ENCODE assay signal across 10 mouse cellular contexts in the genomic region with DNA sequence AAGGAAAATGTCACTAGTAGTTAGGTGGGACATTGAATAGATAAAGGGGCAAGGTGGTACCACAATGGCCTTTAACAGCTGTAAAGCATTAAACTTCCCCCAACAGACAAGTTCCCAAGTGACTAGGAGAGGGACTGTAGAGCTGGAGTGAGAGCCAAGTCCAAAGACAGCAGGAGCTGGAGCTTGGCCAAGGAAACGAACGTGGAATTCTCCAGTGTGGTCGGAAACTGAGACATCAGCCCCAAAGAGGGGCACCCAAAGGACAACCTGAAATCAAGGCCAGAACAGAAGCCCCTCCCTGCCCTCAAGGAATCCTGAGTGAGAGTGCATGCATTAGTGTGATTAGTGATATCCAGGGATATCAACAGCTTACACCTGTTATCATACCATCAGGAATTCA. TPM values are rescaled to one million over a fixed set of nuclear protein-coding genes. Genes with fewer than 3 reads are reported as not detected.
A peak's percentile ranks its signal among the peaks of the same experiment; 100 is the strongest.
DNase-seq lines count a peak whose midpoint lies in the region; ATAC-seq and TF ChIP-seq lines count a peak whose summit lies in the region.
"Had no signal": no experiment of that assay in that cellular context is flagged by ENCODE, and none has a peak within 500 bp of the region (broad histone marks: within the 10 kb centered on the region; RNA-seq: fewer than 3 reads in every experiment).

No protein-coding gene starts in this region.

- WGBS in forebrain, embryonic 13.5 days: 37% methylated on average over 3 of the region's 3 CpGs
- 56% methylated on average over 3 of the region's 3 CpGs for WGBS in forebrain, embryonic 12.5 days
- WGBS in lung, postnatal 0 days: 6% methylated on average over 3 of the region's 3 CpGs
- 11% methylated on average over 3 of the region's 3 CpGs for WGBS in intestine, embryonic 15.5 days
- WGBS in olfactory bulb, adult 2 months: 0% methylated on average over 3 of the region's 3 CpGs

- no peak overlapping the region for H3K9ac ChIP-seq in forebrain, embryonic 13.5 days
- no peak overlapping the region for H3K9ac ChIP-seq in forebrain, embryonic 12.5 days
- no peak overlapping the region for H3K9ac ChIP-seq in lung, postnatal 0 days (replicated peaks; ENCODE audit: low read depth)
- 0 out of 2 replicates have a peak overlapping the region, but pooled peaks have one; percentile 0 for H3K9ac ChIP-seq in intestine, embryonic 15.5 days

- H3K4me2 ChIP-seq in forebrain, embryonic 13.5 days: peak overlapping the region; percentile 36
- no peak overlapping the region for H3K4me2 ChIP-seq in forebrain, embryonic 12.5 days
- H3K4me2 ChIP-seq in lung, postnatal 0 days (replicated peaks; ENCODE audit: low read depth, low read length): no peak overlapping the region
- 0 out of 2 replicates have a peak overlapping the region, but pooled peaks have one; percentile 9 for H3K4me2 ChIP-seq in intestine, embryonic 15.5 days (replicated peaks)

- no peak for TF ChIP-seq POLR2A in olfactory bulb, adult 2 months (IDR thresholded peaks at IDR 0.05; ENCODE audit: insufficient read depth, low read depth, low read length)

- H3K4me1 ChIP-seq in forebrain, embryonic 13.5 days: peaks cover 40% of the 10 kb centered on the region
- H3K4me1 ChIP-seq in forebrain, embryonic 12.5 days: peaks cover 40% of the 10 kb centered on the region
- peaks cover 14% of the 10 kb centered on the region; the same call in 1 of the 2 replicates for H3K4me1 ChIP-seq in lung, postnatal 0 days (ENCODE audit: insufficient read depth, low read depth, low read length)
- H3K4me1 ChIP-seq in intestine, embryonic 15.5 days (replicated peaks): peaks cover 28% of the 10 kb centered on the region
- peaks cover 12% of the 10 kb centered on the region; the same call in 1 of the 2 replicates for H3K4me1 ChIP-seq in olfactory bulb, adult 2 months (ENCODE audit: control insufficient read depth, insufficient read depth, low read length)

- no peaks in the 10 kb centered on the region for H3K27me3 ChIP-seq in forebrain, embryonic 13.5 days
- no peaks in the 10 kb centered on the region for H3K27me3 ChIP-seq in forebrain, embryonic 12.5 days
- no peaks in the 10 kb centered on the region for H3K27me3 ChIP-seq in lung, postnatal 0 days (replicated peaks; ENCODE audit: insufficient read depth, low read length)
- no peaks in the 10 kb centered on the region for H3K27me3 ChIP-seq in intestine, embryonic 15.5 days (replicated peaks)

- no peaks in the 10 kb centered on the region for H3K36me3 ChIP-seq in forebrain, embryonic 13.5 days (ENCODE audit: poor library complexity, severe bottlenecking)
- no peaks in the 10 kb centered on the region for H3K36me3 ChIP-seq in forebrain, embryonic 12.5 days (replicated peaks)
- no peaks in the 10 kb centered on the region for H3K36me3 ChIP-seq in lung, postnatal 0 days (ENCODE audit: insufficient read depth, low read length)
- H3K36me3 ChIP-seq in intestine, embryonic 15.5 days: no peaks in the 10 kb centered on the region

- H3K9me3 ChIP-seq in forebrain, embryonic 13.5 days (replicated peaks): no peaks in the 10 kb centered on the region
- H3K9me3 ChIP-seq in forebrain, embryonic 12.5 days: no peaks in the 10 kb centered on the region
- H3K9me3 ChIP-seq in lung, postnatal 0 days (ENCODE audit: low read length): no peaks in the 10 kb centered on the region
- no peaks in the 10 kb centered on the region for H3K9me3 ChIP-seq in intestine, embryonic 15.5 days

- H3K27ac ChIP-seq in forebrain, embryonic 13.5 days: no peak overlapping the region
- no peak overlapping the region for H3K27ac ChIP-seq in forebrain, embryonic 12.5 days
- H3K27ac ChIP-seq in lung, postnatal 0 days (ENCODE audit: low read length): no peak overlapping the region
- no peak overlapping the region for H3K27ac ChIP-seq in intestine, embryonic 15.5 days
- peak overlapping the region; percentile 36 for H3K27ac ChIP-seq in olfactory bulb, adult 2 months (ENCODE audit: insufficient read depth, low read depth, low read length)

- TF ChIP-seq CTCF in lung, postnatal 0 days (IDR thresholded peaks at IDR 0.05): no peak
- TF ChIP-seq CTCF in olfactory bulb, adult 2 months (IDR thresholded peaks at IDR 0.05; ENCODE audit: insufficient read depth, low read depth, low read length): no peak

- no peak for ATAC-seq in forebrain, embryonic 13.5 days
- no peak for ATAC-seq in forebrain, embryonic 12.5 days (ENCODE audit: low FRiP score)
- ATAC-seq in lung, postnatal 0 days: no peak
- ATAC-seq in intestine, embryonic 15.5 days: no peak

- TF ChIP-seq EP300 in lung, postnatal 0 days (IDR thresholded peaks at IDR 0.05): no peak

- H3K4me3 ChIP-seq in forebrain, embryonic 13.5 days: no peak overlapping the region
- H3K4me3 ChIP-seq in forebrain, embryonic 12.5 days (replicated peaks): no peak overlapping the region
- H3K4me3 ChIP-seq in lung, postnatal 0 days (ENCODE audit: low read depth, low read length): no peak overlapping the region
- H3K4me3 ChIP-seq in intestine, embryonic 15.5 days (replicated peaks): no peak overlapping the region
- peak overlapping the region; percentile 35 for H3K4me3 ChIP-seq in olfactory bulb, adult 2 months (ENCODE audit: insufficient read depth, low read depth, low read length)

- peak; percentile 25 for DNase-seq in lung, postnatal 10 days
- DNase-seq in lung, postnatal 0 days (ENCODE audit: low spot score): no peak
- no peak for DNase-seq in frontal cortex, postnatal 25 days (ENCODE audit: low spot score in 2 of 2)
- no peak for DNase-seq in cerebellum, adult 11 months

RNA-seq across cellular contexts. Expression of a gene that starts 3.9 kb away (rescaled TPM):
- 86.0 and 86.9 TPM in 2 replicates for polyA plus RNA-seq in forebrain, embryonic 13.5 days (2015; fragmentation: Nextera tagmentation; extraction: Ambion mirVana)
- polyA plus RNA-seq in forebrain, embryonic 12.5 days (2016; fragmentation: Nextera tagmentation; extraction: Ambion mirVana): 101 and 102 TPM in 2 replicates
- polyA plus RNA-seq in lung, postnatal 0 days (2015; fragmentation: Nextera tagmentation; extraction: Ambion mirVana): 51.8 and 54.3 TPM in 2 replicates
- 57.4 and 60.0 TPM in 2 replicates for polyA plus RNA-seq in intestine, embryonic 15.5 days (2015; fragmentation: Nextera tagmentation; extraction: Ambion mirVana)
- 204 and 340 TPM in 2 replicates for polyA plus RNA-seq in olfactory bulb, adult 2 months (2012; ENCODE audit: insufficient read depth, insufficient read length, low replicate concordance, missing spikeins)

RNA-seq across cellular contexts. Expression of a gene that starts 30.2 kb away (rescaled TPM):
- polyA plus RNA-seq in forebrain, embryonic 13.5 days (2015; fragmentation: Nextera tagmentation; extraction: Ambion mirVana): not detected in 2 replicates
- polyA plus RNA-seq in forebrain, embryonic 12.5 days (2016; fragmentation: Nextera tagmentation; extraction: Ambion mirVana): not detected in 2 replicates
- not detected in 2 replicates for polyA plus RNA-seq in lung, postnatal 0 days (2015; fragmentation: Nextera tagmentation; extraction: Ambion mirVana)
- not detected in 2 replicates for polyA plus RNA-seq in intestine, embryonic 15.5 days (2015; fragmentation: Nextera tagmentation; extraction: Ambion mirVana)
- not detected in 2 replicates for polyA plus RNA-seq in olfactory bulb, adult 2 months (2012; ENCODE audit: insufficient read depth, insufficient read length, low replicate concordance, missing spikeins)
- polyA plus RNA-seq: embryonic facial prominence, embryonic 11.5 days; spleen, adult 2 months had no signal

RNA-seq across cellular contexts. Expression of a gene that starts 33.4 kb away (rescaled TPM):
- polyA plus RNA-seq in forebrain, embryonic 13.5 days (2015; fragmentation: Nextera tagmentation; extraction: Ambion mirVana): 7.2 and 8.8 TPM in 2 replicates
- polyA plus RNA-seq in forebrain, embryonic 12.5 days (2016; fragmentation: Nextera tagmentation; extraction: Ambion mirVana): 8.5 and 9.6 TPM in 2 replicates
- polyA plus RNA-seq in lung, postnatal 0 days (2015; fragmentation: Nextera tagmentation; extraction: Ambion mirVana): 12.8 and 14.4 TPM in 2 replicates
- polyA plus RNA-seq in intestine, embryonic 15.5 days (2015; fragmentation: Nextera tagmentation; extraction: Ambion mirVana): 16.1 and 17.2 TPM in 2 replicates
- not detected in 2 replicates for polyA plus RNA-seq in olfactory bulb, adult 2 months (2012; ENCODE audit: insufficient read depth, insufficient read length, low replicate concordance, missing spikeins)

RNA-seq across cellular contexts. Expression of a gene that starts 36.1 kb away (rescaled TPM):
- 47.8 and 49.8 TPM in 2 replicates for polyA plus RNA-seq in forebrain, embryonic 13.5 days (2015; fragmentation: Nextera tagmentation; extraction: Ambion mirVana)
- 42.2 and 43.3 TPM in 2 replicates for polyA plus RNA-seq in forebrain, embryonic 12.5 days (2016; fragmentation: Nextera tagmentation; extraction: Ambion mirVana)
- polyA plus RNA-seq in lung, postnatal 0 days (2015; fragmentation: Nextera tagmentation; extraction: Ambion mirVana): 30.3 and 31.0 TPM in 2 replicates
- 47.2 and 52.1 TPM in 2 replicates for polyA plus RNA-seq in intestine, embryonic 15.5 days (2015; fragmentation: Nextera tagmentation; extraction: Ambion mirVana)
- polyA plus RNA-seq in olfactory bulb, adult 2 months (2012; ENCODE audit: insufficient read depth, insufficient read length, low replicate concordance, missing spikeins): not detected in 2 replicates

Comparison
In these comparisons a context has a peak if more than half of its experiments do, and no peak if none do; other contexts are left out.
1. H3K4me2 ChIP-seq: peak in forebrain, embryonic 13.5 days (single experiment) and intestine, embryonic 15.5 days (single experiment); none in forebrain, embryonic 12.5 days (single experiment) and lung, postnatal 0 days (single experiment).